In genomic region chr2:103846271-103846670, GRCm38 (mm10) we compare ENCODE assay signal across 18 mouse cellular contexts.
"Had no signal": no experiment of that assay in that cellular context is flagged by ENCODE, and none has a peak within 500 bp of the region (broad histone marks: within the 10 kb centered on the region; RNA-seq: fewer than 3 reads in every experiment).

No protein-coding gene starts in this region.

- H3K27me3 ChIP-seq: midbrain, embryonic 12.5 days; neural tube, embryonic 13.5 days; neural tube, embryonic 15.5 days had no signal

- H3K4me2 ChIP-seq: lung, embryonic 14.5 days; midbrain, embryonic 12.5 days; neural tube, embryonic 13.5 days; neural tube, embryonic 15.5 days had no signal

- ATAC-seq: midbrain, embryonic 16.5 days had no signal

- H3K9me3 ChIP-seq: midbrain, embryonic 10.5 days; neural tube, embryonic 13.5 days; neural tube, embryonic 15.5 days had no signal

- H3K9ac ChIP-seq: lung, embryonic 14.5 days; midbrain, embryonic 12.5 days; neural tube, embryonic 13.5 days; neural tube, embryonic 15.5 days had no signal

- DNase-seq: lung, embryonic 14.5 days; lung, postnatal 10 days; lung, postnatal 4 days; midbrain, embryonic 14.5 days; retina, postnatal 1 day; right cerebral cortex, adult 18-20 months; right cerebral cortex, postnatal 25 days; right cerebral cortex, postnatal 4 days; spleen, adult 18-20 months; thymus, adult 18-20 months; thymus, postnatal 14 days; thymus, postnatal 36 days had no signal

- H3K36me3 ChIP-seq: midbrain, embryonic 10.5 days; midbrain, embryonic 12.5 days; neural tube, embryonic 13.5 days; neural tube, embryonic 15.5 days had no signal

- H3K4me1 ChIP-seq: midbrain, embryonic 10.5 days; midbrain, embryonic 12.5 days; neural tube, embryonic 13.5 days; neural tube, embryonic 15.5 days had no signal

- H3K4me3 ChIP-seq: midbrain, embryonic 10.5 days; midbrain, embryonic 12.5 days; myocyte; neural tube, embryonic 13.5 days; neural tube, embryonic 15.5 days had no signal

- H3K27ac ChIP-seq: midbrain, embryonic 10.5 days; midbrain, embryonic 12.5 days; neural tube, embryonic 13.5 days; neural tube, embryonic 15.5 days had no signal
